Mouse (Mus musculus) urinary bladder, postnatal 36 days (tissue): ENCODE data around the gene Patz1.

Experiments
- DNase-seq, 2 experiments: peaks; one replicate each; pipeline ENCODE4 v3.0.0; 2022; ENCODE audit warnings: low spot score in 2 of 2, mixed read lengths in 1 of 2

The Patz1 gene

GRCm38 (mm10) chr11:3330566-3330965 lies 41.9 kb downstream of the Patz1 start:
- peak; percentile 78 to 88 for DNase-seq

GRCm38 (mm10) chr11:3330991-3331750 lies 42.5 kb downstream of the Patz1 start:
- no peak for DNase-seq

- DNase-seq: peak; percentile 86 to 94
Observed at GRCm38 (mm10) chr11:3331756-3332642, 43.3 kb downstream of the Patz1 start.

- DNase-seq: no peak
Observed at GRCm38 (mm10) chr11:3333111-3333695, 44.5 kb downstream of the Patz1 start.

GRCm38 (mm10) chr11:3334141-3334710 lies 45.6 kb downstream of the Patz1 start:
- DNase-seq: no peak

GRCm38 (mm10) chr11:3334711-3335316 lies 46.1 kb downstream of the Patz1 start:
- peak in 1 of 2 experiments; percentile 58 for DNase-seq

- no peak for DNase-seq
Observed at GRCm38 (mm10) chr11:3335651-3336216, 47.1 kb downstream of the Patz1 start.

- DNase-seq: no peak
Observed at GRCm38 (mm10) chr11:3336602-3337001, 47.9 kb downstream of the Patz1 start.

GRCm38 (mm10) chr11:3337173-3337955 lies 48.7 kb downstream of the Patz1 start:
- DNase-seq: no peak

- DNase-seq: no peak
Observed at GRCm38 (mm10) chr11:3337961-3338360, 49.3 kb downstream of the Patz1 start.

- DNase-seq: no peak
Observed at GRCm38 (mm10) chr11:3341476-3341875, 52.8 kb downstream of the Patz1 start.

GRCm38 (mm10) chr11:3344916-3345315 lies 56.2 kb downstream of the Patz1 start:
- no peak for DNase-seq

GRCm38 (mm10) chr11:3346351-3346750 lies 57.7 kb downstream of the Patz1 start:
- no peak for DNase-seq

- DNase-seq: peak; percentile 78 to 86
Observed at GRCm38 (mm10) chr11:3347091-3347834, 58.6 kb downstream of the Patz1 start.

- DNase-seq: no peak
Observed at GRCm38 (mm10) chr11:3347835-3348195, 59.1 kb downstream of the Patz1 start.

- peak in 1 of 2 experiments; percentile 59 for DNase-seq
Observed at GRCm38 (mm10) chr11:3348576-3349342, 60.1 kb downstream of the Patz1 start.

- DNase-seq: no peak
Observed at GRCm38 (mm10) chr11:3349343-3349695, 60.6 kb downstream of the Patz1 start.

- DNase-seq: no peak
Observed at GRCm38 (mm10) chr11:3352131-3352530, 63.5 kb downstream of the Patz1 start.

- no peak for DNase-seq
Observed at GRCm38 (mm10) chr11:3352990-3353585, 64.4 kb downstream of the Patz1 start.
